Mouse (Mus musculus): ENCODE measurements around the gene Psapl1.
"Not testable (repeated sequence)": the region's sequence is repeated elsewhere in the genome, so short reads cannot be mapped to it uniquely, and the experiment has no call there.

Psapl1 gene

DNA sequence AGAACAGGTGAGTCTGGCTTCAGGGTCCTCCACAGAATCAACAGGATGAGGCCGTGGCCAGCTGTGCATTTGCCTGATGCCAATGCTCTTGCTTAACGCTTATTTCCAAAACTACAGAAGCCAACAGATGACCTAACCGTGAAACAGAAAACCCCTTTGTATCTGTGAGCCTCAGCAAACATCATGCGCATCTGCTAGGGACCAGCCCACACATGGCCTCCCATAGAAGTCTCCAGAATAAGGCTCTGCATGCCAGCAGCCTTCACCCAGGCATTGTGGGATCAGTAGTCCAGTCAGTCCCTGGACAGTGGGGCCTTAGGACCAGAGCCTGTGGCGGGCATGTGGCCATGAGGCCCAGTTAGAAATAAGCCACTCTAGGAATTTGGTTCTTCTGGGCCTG lies 400 bp upstream of the Psapl1 start:
- no peak for DNase-seq (ENCODE audit: low read depth)

DNA sequence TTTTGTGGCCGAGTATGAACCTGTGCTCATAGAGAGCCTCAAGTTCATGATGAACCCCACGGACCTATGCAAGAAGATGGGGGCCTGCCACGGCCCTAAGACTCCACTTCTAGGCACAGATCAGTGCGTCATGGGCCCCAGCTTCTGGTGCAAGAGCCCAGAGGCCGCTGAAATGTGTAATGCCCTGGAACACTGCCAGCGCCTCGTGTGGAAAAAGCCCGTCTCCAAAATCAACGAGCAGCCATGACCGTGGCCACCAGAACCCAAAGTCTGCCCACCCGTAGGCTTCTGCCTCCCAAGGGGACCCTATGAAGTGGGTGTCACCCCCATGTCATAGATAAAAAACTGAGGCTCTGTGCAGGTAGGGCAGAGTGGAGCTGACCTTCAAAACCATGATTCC lies 1.6 kb downstream of the Psapl1 start:
- no peak for DNase-seq (ENCODE audit: low read depth)

DNA sequence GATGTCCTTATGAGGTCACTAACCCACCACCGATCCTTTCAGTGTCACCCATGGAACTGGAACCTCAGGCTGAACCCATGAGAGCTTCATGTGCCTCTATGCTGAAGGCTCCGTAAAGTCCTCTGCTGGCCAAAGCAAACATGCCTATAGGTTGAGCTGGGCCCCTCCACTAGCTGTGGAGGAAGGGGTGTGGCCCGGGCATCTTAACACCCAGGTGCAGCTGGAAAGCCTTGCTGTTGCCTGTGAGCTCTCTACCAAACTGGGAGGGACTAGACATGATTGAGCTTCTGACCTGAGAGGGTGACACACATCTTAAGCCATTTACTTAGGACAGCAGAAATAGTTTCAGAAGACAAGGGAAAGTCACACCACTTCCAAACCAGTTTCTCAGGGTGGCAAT lies 5.0 kb downstream of the Psapl1 start:
- DNase-seq (ENCODE audit: low read depth) = no peak

DNA sequence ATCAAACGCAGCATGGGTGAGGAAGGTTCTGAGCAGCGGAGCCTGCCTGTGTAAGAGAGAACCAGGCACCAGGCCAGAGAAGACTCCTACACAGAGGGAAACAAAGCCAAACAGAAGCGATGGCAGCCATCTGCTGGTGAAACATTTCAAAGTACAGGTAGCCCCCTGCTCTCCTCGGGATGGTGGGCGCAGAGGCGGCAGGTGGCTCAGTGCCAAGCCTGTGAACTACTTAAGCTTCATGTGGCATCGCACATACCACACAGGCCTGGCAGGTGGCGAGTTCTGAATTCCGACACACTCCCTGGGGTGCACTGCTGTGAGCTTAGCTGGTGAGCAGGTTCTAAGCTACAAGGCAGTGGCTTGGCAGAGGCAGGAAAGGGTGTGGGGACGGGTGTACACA lies 9.5 kb downstream of the Psapl1 start:
- DNase-seq (ENCODE audit: low read depth) = no peak

DNA sequence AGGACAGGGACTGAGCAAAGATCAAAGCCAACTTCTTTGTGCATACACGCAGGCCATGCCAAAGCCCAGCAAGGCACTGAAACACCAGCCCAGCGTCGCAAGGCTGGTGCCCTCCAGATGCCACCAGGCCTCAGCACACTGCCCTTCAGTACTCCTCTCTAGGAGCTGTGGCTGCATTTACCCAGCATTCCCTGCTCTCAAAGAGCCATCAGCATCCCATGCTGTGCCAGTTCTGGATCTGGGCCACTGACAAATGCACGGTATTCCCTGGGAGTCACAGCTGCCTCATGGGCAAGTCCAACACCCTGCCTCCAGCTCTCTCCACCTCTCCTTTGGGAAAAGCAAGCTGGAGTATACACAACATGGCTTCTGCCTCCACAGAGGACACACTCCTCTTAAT lies 16.3 kb downstream of the Psapl1 start:
- no peak for DNase-seq (ENCODE audit: low read depth)

DNA sequence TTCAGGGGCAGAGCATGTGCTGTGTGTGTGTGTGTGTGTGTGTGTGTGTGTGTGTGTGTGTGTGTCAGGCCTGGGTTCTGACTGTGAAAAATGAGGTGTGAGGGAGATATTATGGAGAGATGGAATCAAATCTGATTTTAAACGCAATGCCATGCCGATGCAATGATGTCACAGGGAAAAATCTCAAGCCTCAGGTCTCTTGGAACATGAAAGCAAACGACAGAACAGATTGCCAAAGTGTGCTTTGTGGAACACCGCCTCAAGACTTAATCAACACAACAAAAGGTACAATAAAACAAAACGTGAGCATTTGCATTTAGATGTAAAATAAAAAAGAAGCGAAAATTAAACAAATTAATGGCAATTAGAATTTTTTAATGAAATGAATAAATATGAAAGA lies 16.8 kb downstream of the Psapl1 start:
- DNase-seq (ENCODE audit: low read depth) = no peak

DNA sequence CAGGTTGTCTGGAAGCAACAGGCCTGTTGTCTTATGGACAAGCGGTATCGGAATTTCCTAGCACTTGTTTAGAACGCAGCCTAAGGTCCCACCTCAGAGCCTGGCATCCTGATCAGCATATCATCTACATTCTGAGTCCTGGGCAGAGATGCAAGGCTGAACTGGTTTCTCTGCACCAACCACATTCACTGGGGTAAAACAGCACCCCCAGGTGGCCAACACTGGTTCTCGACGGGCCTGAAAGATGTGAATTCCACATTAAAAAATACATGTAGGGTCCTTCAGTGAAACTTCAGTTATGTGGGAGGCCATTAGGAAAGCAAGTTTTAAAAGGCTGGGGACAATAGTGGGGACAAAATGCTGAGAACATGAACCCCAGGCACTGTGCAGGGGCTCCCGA lies 20.0 kb downstream of the Psapl1 start:
- DNase-seq (ENCODE audit: low read depth) = no peak

DNA sequence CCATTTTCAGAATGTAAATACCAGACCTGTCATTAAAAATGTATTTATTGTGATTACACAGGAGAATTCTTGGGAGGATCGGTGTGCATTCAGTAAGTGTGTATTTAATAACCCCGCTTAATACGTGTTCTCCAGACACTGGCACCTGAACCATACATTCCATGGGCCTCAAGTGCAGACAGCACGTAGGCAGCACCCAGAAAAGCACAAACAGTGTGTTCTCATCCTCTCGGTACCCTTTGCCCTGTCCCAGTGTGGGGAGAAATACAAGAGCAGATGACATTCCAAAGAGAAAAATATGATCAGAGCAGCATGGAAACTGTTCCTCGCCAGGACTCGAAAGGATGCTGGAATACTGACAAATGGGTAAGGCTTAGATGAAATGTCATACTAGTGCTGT lies 22.0 kb downstream of the Psapl1 start:
- DNase-seq (ENCODE audit: low read depth) = no peak

DNA sequence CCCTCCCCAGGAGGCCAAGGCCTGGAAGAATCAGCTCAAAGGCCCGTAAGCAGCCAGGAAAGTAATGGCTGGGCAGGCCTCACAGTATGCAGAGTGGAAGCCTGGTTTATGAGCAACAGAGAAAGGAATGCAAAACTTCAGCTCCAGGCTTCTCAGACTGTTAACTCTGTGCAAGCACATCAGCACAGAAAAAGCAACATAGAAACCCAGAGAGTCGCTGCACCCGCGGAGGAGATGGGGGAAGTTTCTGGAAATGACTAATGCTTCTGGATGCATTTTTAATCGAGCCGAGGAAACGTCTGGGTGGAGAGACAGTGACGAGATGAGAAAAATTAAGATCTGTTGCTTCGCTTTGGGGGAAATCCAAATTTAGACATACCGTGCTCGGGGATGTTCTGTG lies 22.5 kb downstream of the Psapl1 start:
- DNase-seq (ENCODE audit: low read depth) = no peak

DNA sequence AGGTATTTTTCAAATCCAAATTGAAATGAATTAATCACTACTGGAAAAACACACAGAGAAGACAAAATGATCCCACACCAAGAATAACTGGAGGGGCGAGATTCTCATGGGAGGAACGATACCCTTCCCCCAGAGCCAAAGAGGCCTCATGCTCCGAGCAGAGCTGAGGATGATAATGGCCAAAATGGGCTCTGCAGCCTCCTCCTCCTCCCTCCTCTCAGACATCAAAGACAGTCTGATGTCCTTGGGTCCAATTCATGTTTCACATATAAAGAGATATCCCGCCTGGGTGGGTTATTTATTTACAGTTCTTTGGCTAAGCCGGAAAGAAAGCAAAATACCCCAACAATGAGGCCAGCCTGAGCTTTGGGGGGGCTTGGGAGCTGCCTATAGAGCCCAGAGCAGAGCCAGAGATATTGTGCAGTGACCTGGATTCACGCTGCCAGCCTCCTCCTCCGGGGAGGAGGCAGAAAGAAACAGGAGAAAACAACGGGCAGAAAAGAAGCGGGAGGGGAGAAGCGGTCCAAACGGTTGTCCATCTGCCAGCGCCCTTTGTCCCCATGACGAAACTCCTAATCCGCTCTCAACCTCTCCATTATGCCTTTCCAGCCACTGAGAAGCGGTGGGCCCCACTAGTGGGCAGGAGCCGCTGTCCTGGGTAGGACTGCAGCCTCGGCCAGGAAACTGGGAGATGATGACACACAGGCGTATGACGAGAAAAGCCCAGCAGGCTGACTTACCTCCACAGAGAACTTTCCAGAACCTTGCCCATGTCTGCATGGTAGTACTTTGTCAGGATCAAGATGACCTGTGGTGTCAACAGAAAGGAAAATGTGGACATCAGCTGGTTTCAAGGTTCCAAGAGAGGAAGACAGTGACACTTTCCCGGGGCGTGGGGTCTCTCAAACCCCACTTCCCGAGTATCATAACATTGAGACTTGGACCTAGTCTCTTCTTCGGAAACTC lies 24.9 kb downstream of the Psapl1 start:
- DNase-seq (ENCODE audit: low read depth) = no peak

DNA sequence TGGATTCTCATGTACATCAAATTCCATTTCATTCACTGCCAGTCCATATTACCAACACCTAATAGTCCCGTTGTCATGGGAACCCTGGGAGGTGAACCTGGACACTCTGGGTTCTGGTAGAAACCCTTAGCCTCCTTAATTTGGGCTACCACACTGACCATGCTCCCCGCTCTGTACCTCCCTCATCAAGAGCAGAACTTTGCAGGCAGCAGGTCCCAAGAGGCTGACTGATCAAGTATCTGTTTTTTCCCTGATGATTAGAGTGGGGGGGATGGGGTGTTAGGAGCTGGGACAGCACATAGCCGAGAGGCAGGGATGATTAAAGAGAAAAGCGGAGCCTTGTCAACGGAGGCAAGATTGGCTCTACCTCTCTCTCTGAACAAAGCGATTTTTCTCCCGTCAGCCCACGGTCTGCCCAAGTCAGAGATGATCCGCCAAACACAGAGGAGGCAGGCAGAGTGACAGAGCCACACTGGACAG lies 26.5 kb downstream of the Psapl1 start:
- no peak for DNase-seq (ENCODE audit: low read depth)

DNA sequence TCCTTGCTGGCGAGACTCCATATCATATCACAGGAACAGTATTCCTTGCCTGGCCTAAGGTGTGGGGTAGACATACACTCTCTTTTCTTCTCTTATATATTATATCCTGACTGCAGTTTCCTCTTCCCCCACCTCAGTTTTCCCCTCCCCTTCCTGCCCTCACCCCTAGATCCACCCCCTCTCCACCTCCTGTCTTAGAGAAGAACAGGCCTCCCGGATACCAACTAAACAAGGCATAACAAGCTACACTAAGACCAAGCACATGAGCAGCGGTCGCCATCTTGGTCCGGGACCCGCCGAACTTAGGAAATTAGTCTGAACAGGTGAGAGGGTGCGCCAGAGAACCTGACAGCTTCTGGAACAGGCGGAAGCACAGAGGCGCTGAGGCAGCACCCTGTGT lies 33.7 kb downstream of the Psapl1 start:
- DNase-seq (ENCODE audit: low read depth) = not testable (repeated sequence)

DNA sequence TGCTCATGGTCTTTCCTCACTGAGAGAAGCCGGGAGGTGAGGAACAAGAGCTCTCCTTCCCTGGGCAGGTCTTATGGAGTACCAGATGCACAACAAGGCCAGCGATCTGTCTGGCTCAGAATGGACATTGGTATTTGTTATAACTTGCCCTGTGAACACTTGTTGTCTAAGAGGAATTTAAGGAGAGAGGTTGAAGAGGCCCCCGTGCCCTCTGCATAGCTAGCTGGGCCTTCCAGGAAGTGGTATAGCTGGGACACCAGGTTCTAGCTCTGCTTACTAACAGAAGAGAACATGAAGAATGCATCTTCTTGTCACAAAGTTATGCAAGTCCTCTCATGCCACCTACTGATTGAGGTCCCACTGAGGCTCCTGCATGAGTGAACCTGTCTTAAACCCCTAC lies 44.2 kb downstream of the Psapl1 start:
- no peak for DNase-seq (ENCODE audit: low read depth)

DNA sequence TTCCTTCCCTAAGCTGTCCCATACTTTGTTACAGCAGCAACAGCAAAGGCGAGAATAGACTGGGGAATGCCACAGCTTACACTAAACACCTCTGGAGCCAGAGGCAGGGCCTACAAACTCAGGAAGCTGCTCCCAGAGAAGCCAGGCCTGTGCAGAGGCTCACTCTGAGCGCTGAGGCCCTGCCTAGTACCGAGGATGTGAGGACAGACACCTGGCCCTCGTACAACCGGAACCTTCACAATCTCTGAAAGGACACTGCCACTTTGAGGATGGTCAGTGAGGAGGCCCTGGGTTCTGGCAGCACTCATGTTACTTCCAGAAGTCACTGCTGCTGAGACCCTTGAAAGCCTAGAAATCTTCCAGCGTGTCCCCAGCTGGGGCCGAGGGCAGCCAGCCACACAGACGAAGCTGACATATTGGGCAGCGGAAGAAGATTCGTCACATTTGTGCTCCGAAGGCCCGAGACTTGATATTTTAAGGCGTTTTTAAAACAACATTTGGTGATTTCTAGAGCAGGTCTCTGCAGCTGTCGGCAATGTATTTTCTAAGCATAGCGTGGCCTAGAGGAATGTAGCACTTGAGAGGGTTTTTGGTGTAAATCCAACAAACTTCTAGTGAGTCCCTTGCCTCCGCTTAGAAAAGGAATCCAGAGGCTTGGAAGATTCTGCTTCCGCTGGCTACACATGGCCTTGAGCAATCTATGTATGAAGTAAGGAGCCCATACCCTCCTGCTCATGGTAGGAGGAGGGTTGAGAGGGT lies 49.1 kb downstream of the Psapl1 start:
- DNase-seq (ENCODE audit: low read depth) = no peak

DNA sequence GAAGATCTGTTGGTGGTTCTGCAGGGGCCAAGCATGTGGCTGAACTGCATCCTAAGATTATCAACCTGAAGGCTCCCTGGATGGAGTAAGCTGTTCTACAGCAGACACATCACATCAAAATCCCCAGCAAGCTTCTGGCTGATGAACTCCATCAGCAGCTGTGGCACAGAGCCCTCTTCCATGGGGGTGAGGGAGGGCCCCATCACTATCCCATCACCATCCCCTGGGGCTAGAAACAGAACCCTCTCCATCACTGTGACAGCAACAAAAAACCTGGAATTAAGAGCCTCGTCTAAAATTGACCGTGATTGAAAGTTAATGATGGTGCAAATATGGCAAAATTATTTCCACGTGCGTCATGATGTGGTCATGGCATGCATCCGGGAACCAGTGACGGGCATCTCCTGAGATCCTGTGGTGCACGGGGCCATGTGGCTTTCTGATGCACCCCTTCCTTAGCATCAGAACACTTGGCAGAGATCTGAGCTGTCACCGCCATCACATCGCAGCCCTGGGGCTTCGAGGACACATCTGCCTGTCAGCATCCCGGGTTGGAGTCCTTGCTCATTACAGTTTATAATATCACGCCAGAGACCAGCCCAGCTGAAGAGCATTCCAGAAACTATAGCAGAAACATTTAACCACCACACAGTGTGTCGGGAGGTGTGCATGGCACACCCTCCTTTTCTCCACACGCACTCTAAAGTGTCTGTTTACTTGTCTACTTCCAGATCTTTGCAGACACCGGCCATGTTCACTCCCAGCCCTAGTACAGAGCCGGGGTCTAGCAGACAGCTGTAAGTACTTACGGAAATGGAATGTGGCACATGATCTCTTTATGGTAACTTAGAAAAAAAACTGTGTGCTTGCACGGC lies 51.1 kb downstream of the Psapl1 start:
- no peak for DNase-seq (ENCODE audit: low read depth)

All from c-Kit-positive CD71-negative TER-119-negative erythroid progenitor cells, embryonic 14.5 days (primary cell).